Mouse (Mus musculus) lung, adult 2 months (tissue): ENCODE results near the gene Olfr1477.

Experiments
- CTCF ChIP-seq: fragments of 200-500 bp; IDR thresholded peaks from 2 replicates; pipeline ENCODE4 v1.5.1; 2011; ENCODE audit warnings: mild to moderate bottlenecking, low read length, control low read depth; ENCODE audit not compliant: insufficient read depth
- POLR2A ChIP-seq: fragments of 200-500 bp; IDR thresholded peaks from 2 replicates; pipeline ENCODE4 v1.6.1; 2011; ENCODE audit warnings: low read depth, mild to moderate bottlenecking, control low read depth, low read length, borderline replicate concordance; ENCODE audit errors: extremely low read depth

GRCm38 (mm10) chr19:13480096-13480495, 20.2 kb upstream of the Olfr1477 start, which contains the start of gene Olfr1475:
- TF ChIP-seq CTCF (no peak), POLR2A (no peak)
